Mouse (Mus musculus) embryonic facial prominence, embryonic 14.5 days (tissue): Measurements from ENCODE around the gene Vmn2r69. TPM values are rescaled to one million over a fixed set of nuclear protein-coding genes. Genes with fewer than 3 reads are reported as not detected.

Source experiments
- ATAC-seq: fragments of 200-750 bp; cut with Nextera tagmentation; 2 replicates; pipeline ENCODE4 v1.8.0; 2017; ENCODE audit warnings: low read depth, moderate number of reproducible peaks, moderate TSS enrichment
- DNase-seq: peaks from one replicate; pipeline ENCODE4 v3.0.0-alpha.2; 2015; ENCODE audit warnings: low spot score
- H3K27ac ChIP-seq: fragments of 300-500 bp; sonication (generic); replicated peaks from 2 replicates; pipeline ENCODE4 v1.5.1; 2014; ENCODE audit warnings: low read depth, mild to moderate bottlenecking, low read length, moderate library complexity
- H3K27me3 ChIP-seq: fragments of 300-500 bp; sonication (generic); replicated peaks from 2 replicates; pipeline ENCODE4 v1.6.1; 2014; ENCODE audit warnings: low read length; ENCODE audit not compliant: control insufficient read depth, insufficient read depth
- H3K36me3 ChIP-seq: fragments of 300-500 bp; sonication (generic); 2 replicates; pipeline ENCODE4 v1.6.1; 2014; ENCODE audit warnings: low read length, mixed read lengths; ENCODE audit not compliant: control insufficient read depth, insufficient read depth
- H3K4me1 ChIP-seq: fragments of 300-500 bp; sonication (generic); 2 replicates; pipeline ENCODE4 v1.6.1; 2014; ENCODE audit warnings: antibody characterized with exemption, low read length; ENCODE audit not compliant: control insufficient read depth, insufficient read depth
- H3K4me2 ChIP-seq: fragments of 300-500 bp; sonication (generic); 2 replicates; pipeline ENCODE4 v1.6.1; 2014; ENCODE audit warnings: low read depth, mild to moderate bottlenecking, low read length, moderate library complexity, mixed read lengths
- H3K4me3 ChIP-seq: fragments of 300-500 bp; sonication (generic); 2 replicates; pipeline ENCODE4 v1.5.1; 2014; ENCODE audit warnings: low read depth, mild to moderate bottlenecking, low read length
- H3K9ac ChIP-seq: fragments of 300-500 bp; sonication (generic); 2 replicates; pipeline ENCODE4 v1.6.1; 2014; ENCODE audit warnings: low read depth, mild to moderate bottlenecking, low read length, moderate library complexity, mixed read lengths
- H3K9me3 ChIP-seq: fragments of 300-500 bp; sonication (generic); 2 replicates; pipeline ENCODE4 v1.6.1; 2016; ENCODE audit warnings: low read length; ENCODE audit not compliant: control insufficient read depth
- WGBS: fragments of 180-500 bp; shearing (Covaris S2); extraction: QIAGEN DNeasy Blood & Tissue Kit; methylation state at CpG from one replicate; pipeline ENCODE4 v1.1.7; 2014; 5-methylcytosine and 5-hydroxymethylcytosine counted together
- polyA plus RNA-seq: library from polyadenylated mRNA; unstranded; fragments of >200 nt; fragmentation: Nextera tagmentation; extraction: Ambion mirVana; gene quantifications from 2 replicates; pipeline ENCODE4 v1.2.1, GENCODE M21; 2014

Gene Vmn2r69
- not detected in 2 replicates for polyA plus RNA-seq

DNA sequence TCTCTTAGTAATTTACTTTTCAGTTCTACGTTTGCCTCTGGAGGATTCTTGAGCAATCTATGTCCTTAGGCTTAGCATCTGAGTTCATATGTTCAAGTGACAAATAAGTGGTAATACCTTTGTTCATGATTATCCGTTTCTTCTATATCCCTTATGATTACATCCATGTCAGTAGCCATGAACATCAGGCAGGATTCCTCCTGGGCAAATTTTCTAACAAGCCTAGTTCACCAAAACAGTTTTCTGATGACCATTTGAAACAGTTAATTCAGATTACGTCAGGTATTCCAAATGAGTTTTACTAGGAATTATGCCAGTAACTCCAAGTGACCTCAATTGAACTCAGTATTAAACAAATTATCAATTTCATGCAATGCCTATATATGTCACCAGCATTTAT lies at the start of gene Vmn2r69:
TSS of gene Vmn2r69 (minus strand) at position 101 of the 400 bp plus-strand sequence.
- H3K4me1 ChIP-seq: no peaks in the 10 kb centered on the region
- H3K27ac ChIP-seq: no peak within 1 kb of the TSS
- H3K36me3 ChIP-seq: no peaks in the 10 kb centered on the region
- no peaks in the 10 kb centered on the region for H3K9me3 ChIP-seq
- no peak within 1 kb of the TSS for H3K4me3 ChIP-seq
- H3K27me3 ChIP-seq: no peaks in the 10 kb centered on the region
- no peak for DNase-seq
- H3K4me2 ChIP-seq: no peak within 1 kb of the TSS
- 72% methylated on average over 3 of the region's 3 CpGs for WGBS
- no peak for ATAC-seq
- H3K9ac ChIP-seq: no peak within 1 kb of the TSS

Other genes starting within 250 kb of the Vmn2r69 start
- not detected in 2 replicates for gene Vmn2r68, start 178.1 kb downstream of the Vmn2r69 start, polyA plus RNA-seq
- gene Vmn2r71, start 147.2 kb upstream of the Vmn2r69 start, polyA plus RNA-seq: not detected in 2 replicates
- gene Vmn2r70, start 153.3 kb upstream of the Vmn2r69 start, polyA plus RNA-seq: not detected in 2 replicates